Mouse (Mus musculus): ENCODE measurements at regions not wholly inside any gene's neighbourhood (a gene's known extent, or its start where the extent isn't known, plus 50 kb on each side); places are given as distances from the start of the nearest gene placed in this dataset.

GRCm38 (mm10) chr4:31830241-31830640 is 133.7 kb upstream of the Map3k7 start:
- Histone ChIP-seq H3K9me3 (ENCODE audit: control insufficient read depth, low read length) (no peaks in the 10 kb centered on the region), H3K4me2 (replicated peaks; ENCODE audit: low read depth) (no peak overlapping the region; the same call in 1 of the 2 replicates), H3K27ac (replicated peaks) (no peak overlapping the region), H3K4me3 (ENCODE audit: low read depth, low read length) (no peak overlapping the region), H3K36me3 (ENCODE audit: control insufficient read depth, insufficient read depth, low read length) (no peaks in the 10 kb centered on the region), H3K27me3 (ENCODE audit: control insufficient read depth, insufficient read depth, low read length) (no peaks in the 10 kb centered on the region), H3K4me1 (replicated peaks; ENCODE audit: control insufficient read depth, insufficient read depth) (no peaks in the 10 kb centered on the region), H3K9ac (ENCODE audit: low read length) (no peak overlapping the region)
- ATAC-seq (ENCODE audit: low FRiP score, low TSS enrichment) (no peak), DNase-seq (ENCODE audit: low spot score) (no peak)
- 38% methylated on average over 11 of the region's 11 CpGs for WGBS
- no peak for TF ChIP-seq CTCF (IDR thresholded peaks at IDR 0.05; ENCODE audit: low read depth)
- no peak for TF ChIP-seq EP300 (optimal IDR thresholded peaks at IDR 0.05)

- TF ChIP-seq EP300 (optimal IDR thresholded peaks at IDR 0.05) = no peak
- TF ChIP-seq CTCF (IDR thresholded peaks at IDR 0.05; ENCODE audit: low read depth) = no peak
- Histone ChIP-seq H3K9me3 (ENCODE audit: control insufficient read depth, low read length) (no peaks in the 10 kb centered on the region), H3K4me1 (replicated peaks; ENCODE audit: control insufficient read depth, insufficient read depth) (no peaks in the 10 kb centered on the region), H3K4me3 (ENCODE audit: low read depth, low read length) (no peak overlapping the region), H3K27me3 (ENCODE audit: control insufficient read depth, insufficient read depth, low read length) (no peaks in the 10 kb centered on the region), H3K9ac (ENCODE audit: low read length) (no peak overlapping the region), H3K36me3 (ENCODE audit: control insufficient read depth, insufficient read depth, low read length) (no peaks in the 10 kb centered on the region), H3K27ac (replicated peaks) (no peak overlapping the region), H3K4me2 (replicated peaks; ENCODE audit: low read depth) (no peak overlapping the region)
- DNase-seq (ENCODE audit: low spot score) = no peak
- 83% methylated on average over 2 of the region's 2 CpGs for WGBS
- no peak for ATAC-seq (ENCODE audit: low FRiP score, low TSS enrichment)
Measured at GRCm38 (mm10) chr4:31831469-31831868, 132.4 kb upstream of the Map3k7 start.

- H3K4me3 ChIP-seq (ENCODE audit: low read depth, low read length) = no peak overlapping the region
- H3K9ac ChIP-seq (ENCODE audit: low read length) = no peak overlapping the region
- no peak for TF ChIP-seq CTCF (IDR thresholded peaks at IDR 0.05; ENCODE audit: low read depth)
- no peak for TF ChIP-seq EP300 (optimal IDR thresholded peaks at IDR 0.05)
- H3K4me1 ChIP-seq (replicated peaks; ENCODE audit: control insufficient read depth, insufficient read depth) = no peaks in the 10 kb centered on the region
- WGBS = 54% methylated on average over 4 of the region's 4 CpGs
- DNase-seq (ENCODE audit: low spot score) (no peak), ATAC-seq (ENCODE audit: low FRiP score, low TSS enrichment) (no peak)
- no peaks in the 10 kb centered on the region for H3K9me3 ChIP-seq (ENCODE audit: control insufficient read depth, low read length)
- H3K4me2 ChIP-seq (replicated peaks; ENCODE audit: low read depth) = no peak overlapping the region
- H3K36me3 ChIP-seq (ENCODE audit: control insufficient read depth, insufficient read depth, low read length) = no peaks in the 10 kb centered on the region
- no peaks in the 10 kb centered on the region for H3K27me3 ChIP-seq (ENCODE audit: control insufficient read depth, insufficient read depth, low read length)
- H3K27ac ChIP-seq (replicated peaks) = no peak overlapping the region
Measured at GRCm38 (mm10) chr4:31833828-31834227, 130.1 kb upstream of the Map3k7 start.

- H3K4me1 ChIP-seq (replicated peaks; ENCODE audit: control insufficient read depth, insufficient read depth) = no peaks in the 10 kb centered on the region
- ATAC-seq (ENCODE audit: low FRiP score, low TSS enrichment) = no peak
- 15% methylated on average over 5 of the region's 5 CpGs for WGBS
- no peak for DNase-seq (ENCODE audit: low spot score)
- H3K4me3 ChIP-seq (ENCODE audit: low read depth, low read length) = no peak overlapping the region
- TF ChIP-seq CTCF (IDR thresholded peaks at IDR 0.05; ENCODE audit: low read depth) = no peak
- TF ChIP-seq EP300 (optimal IDR thresholded peaks at IDR 0.05) = no peak
- H3K9me3 ChIP-seq (ENCODE audit: control insufficient read depth, low read length) = no peaks in the 10 kb centered on the region
- no peak overlapping the region for H3K4me2 ChIP-seq (replicated peaks; ENCODE audit: low read depth)
- no peak overlapping the region for H3K27ac ChIP-seq (replicated peaks)
- H3K36me3 ChIP-seq (ENCODE audit: control insufficient read depth, insufficient read depth, low read length) = no peaks in the 10 kb centered on the region
- H3K27me3 ChIP-seq (ENCODE audit: control insufficient read depth, insufficient read depth, low read length) = no peaks in the 10 kb centered on the region
- no peak overlapping the region for H3K9ac ChIP-seq (ENCODE audit: low read length)
Measured at GRCm38 (mm10) chr4:31835051-31835450, 128.8 kb upstream of the Map3k7 start.

GRCm38 (mm10) chr4:31838592-31838991 is 125.3 kb upstream of the Map3k7 start:
- no peak overlapping the region for H3K4me3 ChIP-seq (ENCODE audit: low read depth, low read length)
- 70% methylated on average over 5 of the region's 5 CpGs for WGBS
- ATAC-seq (ENCODE audit: low FRiP score, low TSS enrichment) (no peak), DNase-seq (ENCODE audit: low spot score) (no peak)
- H3K4me2 ChIP-seq (replicated peaks; ENCODE audit: low read depth) = no peak overlapping the region
- TF ChIP-seq EP300 (optimal IDR thresholded peaks at IDR 0.05) (no peak), CTCF (IDR thresholded peaks at IDR 0.05; ENCODE audit: low read depth) (no peak)
- H3K9me3 ChIP-seq (ENCODE audit: control insufficient read depth, low read length) = no peaks in the 10 kb centered on the region
- no peak overlapping the region for H3K27ac ChIP-seq (replicated peaks)
- no peak overlapping the region for H3K9ac ChIP-seq (ENCODE audit: low read length)
- no peaks in the 10 kb centered on the region for H3K36me3 ChIP-seq (ENCODE audit: control insufficient read depth, insufficient read depth, low read length)
- H3K27me3 ChIP-seq (ENCODE audit: control insufficient read depth, insufficient read depth, low read length) = no peaks in the 10 kb centered on the region
- H3K4me1 ChIP-seq (replicated peaks; ENCODE audit: control insufficient read depth, insufficient read depth) = no peaks in the 10 kb centered on the region

GRCm38 (mm10) chr4:31849763-31850162 is 114.1 kb upstream of the Map3k7 start:
- Histone ChIP-seq H3K4me3 (ENCODE audit: low read depth, low read length) (no peak overlapping the region), H3K9me3 (ENCODE audit: control insufficient read depth, low read length) (no peaks in the 10 kb centered on the region), H3K36me3 (ENCODE audit: control insufficient read depth, insufficient read depth, low read length) (no peaks in the 10 kb centered on the region), H3K9ac (ENCODE audit: low read length) (no peak overlapping the region), H3K27me3 (ENCODE audit: control insufficient read depth, insufficient read depth, low read length) (no peaks in the 10 kb centered on the region), H3K4me2 (replicated peaks; ENCODE audit: low read depth) (no peak overlapping the region), H3K4me1 (replicated peaks; ENCODE audit: control insufficient read depth, insufficient read depth) (no peaks in the 10 kb centered on the region), H3K27ac (replicated peaks) (no peak overlapping the region)
- no peak for DNase-seq (ENCODE audit: low spot score)
- ATAC-seq (ENCODE audit: low FRiP score, low TSS enrichment) = no peak
- 59% methylated on average over 6 of the region's 6 CpGs for WGBS
- TF ChIP-seq CTCF (IDR thresholded peaks at IDR 0.05; ENCODE audit: low read depth) (no peak), EP300 (optimal IDR thresholded peaks at IDR 0.05) (no peak)
